Comparison of ENCODE assay signal across 25 mouse cellular contexts in the genomic region with DNA sequence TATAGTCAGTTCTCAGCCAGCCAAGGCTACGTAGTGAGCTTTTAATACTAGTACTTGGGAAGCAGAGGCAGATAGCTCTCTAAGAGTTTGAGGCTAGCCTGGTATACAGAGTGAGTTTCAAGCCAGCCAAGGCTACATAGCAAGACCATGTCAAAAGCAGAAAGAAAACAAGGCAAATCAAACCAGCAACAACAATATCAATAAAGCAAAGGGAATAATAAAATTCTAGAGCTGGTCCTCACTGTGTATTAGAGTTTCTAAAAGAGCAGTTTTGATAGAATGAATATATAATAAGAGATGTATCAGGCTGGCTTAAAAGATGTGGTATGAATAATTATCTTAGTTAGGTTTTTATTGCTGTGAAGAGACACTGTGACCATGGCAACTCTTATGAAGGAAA.
"Had no signal": no experiment of that assay in that cellular context is flagged by ENCODE, and none has a peak within 500 bp of the region (broad histone marks: within the 10 kb centered on the region; RNA-seq: fewer than 3 reads in every experiment).

No protein-coding gene starts in this region.

- H3K36me3 ChIP-seq: embryonic facial prominence, embryonic 12.5 days; embryonic facial prominence, embryonic 13.5 days; embryonic facial prominence, embryonic 15.5 days; forebrain, embryonic 10.5 days; forebrain, embryonic 12.5 days; forebrain, embryonic 15.5 days; heart, embryonic 10.5 days had no signal

- H3K27ac ChIP-seq: embryonic facial prominence, embryonic 10.5 days; embryonic facial prominence, embryonic 12.5 days; embryonic facial prominence, embryonic 13.5 days; embryonic facial prominence, embryonic 15.5 days; forebrain, embryonic 10.5 days; forebrain, embryonic 12.5 days; forebrain, embryonic 13.5 days; forebrain, embryonic 15.5 days; gastrocnemius, adult 2 months; heart, adult 2 months; heart, embryonic 10.5 days had no signal

- H3K9ac ChIP-seq: embryonic facial prominence, embryonic 12.5 days; embryonic facial prominence, embryonic 13.5 days; embryonic facial prominence, embryonic 15.5 days; forebrain, embryonic 12.5 days; forebrain, embryonic 13.5 days; forebrain, embryonic 15.5 days; forebrain, postnatal 0 days had no signal

- H3K4me3 ChIP-seq: embryonic facial prominence, embryonic 10.5 days; embryonic facial prominence, embryonic 12.5 days; embryonic facial prominence, embryonic 13.5 days; embryonic facial prominence, embryonic 15.5 days; erythroblast, embryonic 14.5 days; forebrain, embryonic 10.5 days; forebrain, embryonic 12.5 days; forebrain, embryonic 13.5 days; forebrain, embryonic 15.5 days; gastrocnemius, adult 2 months; heart, adult 2 months; heart, embryonic 10.5 days had no signal

- H3K9me3 ChIP-seq: embryonic facial prominence, embryonic 10.5 days; embryonic facial prominence, embryonic 12.5 days; embryonic facial prominence, embryonic 13.5 days; embryonic facial prominence, embryonic 15.5 days; forebrain, embryonic 10.5 days; forebrain, embryonic 12.5 days; forebrain, embryonic 13.5 days; forebrain, embryonic 15.5 days; heart, embryonic 10.5 days had no signal

- H3K4me2 ChIP-seq: embryonic facial prominence, embryonic 12.5 days; embryonic facial prominence, embryonic 13.5 days; embryonic facial prominence, embryonic 15.5 days; forebrain, embryonic 12.5 days; forebrain, embryonic 13.5 days; forebrain, embryonic 15.5 days had no signal

- H3K27me3 ChIP-seq: embryonic facial prominence, embryonic 12.5 days; embryonic facial prominence, embryonic 13.5 days; embryonic facial prominence, embryonic 15.5 days; forebrain, embryonic 12.5 days; forebrain, embryonic 13.5 days; forebrain, embryonic 15.5 days had no signal

- DNase-seq: cerebellum, adult 9-10 months; cerebellum, adult 9-11 months; cerebellum, postnatal 14 days; cerebellum, postnatal 25 days; cerebellum, postnatal 36 days; embryo, embryonic 11 days; forebrain, postnatal 0 days; gastrocnemius, adult 2 months; gastrocnemius, postnatal 10 days; gastrocnemius, postnatal 14 days; gastrocnemius, postnatal 25 days; gastrocnemius, postnatal 36 days; heart, adult 2 months had no signal

- ATAC-seq: forebrain, embryonic 13.5 days; forebrain, embryonic 14.5 days; forebrain, embryonic 15.5 days; forebrain, embryonic 16.5 days; forebrain, postnatal 0 days had no signal
